Mouse (Mus musculus): ENCODE results near the gene Best3.
"Not testable (repeated sequence)": the region's sequence is repeated elsewhere in the genome, so short reads cannot be mapped to it uniquely, and the experiment has no call there.

Best3 gene

GRCm38 (mm10) chr10:117026176-117026575 is 40.1 kb downstream of the Best3 start:
- no peak for DNase-seq (ENCODE audit: low read depth, low spot score)

- no peak for DNase-seq (ENCODE audit: low read depth, low spot score)
Observed at GRCm38 (mm10) chr10:117031160-117031559, 45.0 kb downstream of the Best3 start.

- DNase-seq (ENCODE audit: low read depth, low spot score) = peak; percentile 84
Observed at GRCm38 (mm10) chr10:117033785-117034184, 47.7 kb downstream of the Best3 start.

GRCm38 (mm10) chr10:117040355-117040754 is 54.2 kb downstream of the Best3 start:
- no peak for DNase-seq (ENCODE audit: low read depth, low spot score)

GRCm38 (mm10) chr10:117042295-117042694 is 56.2 kb downstream of the Best3 start:
- no peak for DNase-seq (ENCODE audit: low read depth, low spot score)

GRCm38 (mm10) chr10:117043497-117044166 is 57.5 kb downstream of the Best3 start:
- not testable (repeated sequence) for DNase-seq (ENCODE audit: low read depth, low spot score)

- peak; percentile 39 for DNase-seq (ENCODE audit: low read depth, low spot score)
Observed at GRCm38 (mm10) chr10:117045175-117046056, 59.3 kb downstream of the Best3 start, which contains the start of gene Lrrc10. TSS of gene Lrrc10 (plus strand) at chr10:117045341.

- DNase-seq (ENCODE audit: low read depth, low spot score) = no peak
Observed at GRCm38 (mm10) chr10:117049253-117049652, 63.1 kb downstream of the Best3 start.

- no peak for DNase-seq (ENCODE audit: low read depth, low spot score)
Observed at GRCm38 (mm10) chr10:117049961-117050597, 64.0 kb downstream of the Best3 start.

- DNase-seq (ENCODE audit: low read depth, low spot score) = no peak
Observed at GRCm38 (mm10) chr10:117055668-117056067, 69.6 kb downstream of the Best3 start.

GRCm38 (mm10) chr10:117062894-117063253 is 76.8 kb downstream of the Best3 start:
- no peak for DNase-seq (ENCODE audit: low read depth, low spot score)

- DNase-seq (ENCODE audit: low read depth, low spot score) = peak; percentile 99
Observed at GRCm38 (mm10) chr10:117063254-117064021, 77.3 kb downstream of the Best3 start, which contains the start of gene Cct2. TSS of gene Cct2 (minus strand) at chr10:117063814.

GRCm38 (mm10) chr10:117064076-117064475 is 78.0 kb downstream of the Best3 start:
- no peak for DNase-seq (ENCODE audit: low read depth, low spot score)

- DNase-seq (ENCODE audit: low read depth, low spot score) = no peak
Observed at GRCm38 (mm10) chr10:117069109-117069508, 83.0 kb downstream of the Best3 start.

- DNase-seq (ENCODE audit: low read depth, low spot score) = no peak
Observed at GRCm38 (mm10) chr10:117072191-117072888, 86.2 kb downstream of the Best3 start.

GRCm38 (mm10) chr10:117073176-117073575 is 87.1 kb downstream of the Best3 start:
- no peak for DNase-seq (ENCODE audit: low read depth, low spot score)
